Mouse (Mus musculus) spleen, adult 18-20 months (tissue): ENCODE data around the gene Rbbp8nl.

Source experiments
- DNase-seq, 2 experiments: peaks; one replicate each; pipeline ENCODE4 v3.0.0; 2022; ENCODE audit warnings: mixed read lengths in 2 of 2

Gene Rbbp8nl

DNA sequence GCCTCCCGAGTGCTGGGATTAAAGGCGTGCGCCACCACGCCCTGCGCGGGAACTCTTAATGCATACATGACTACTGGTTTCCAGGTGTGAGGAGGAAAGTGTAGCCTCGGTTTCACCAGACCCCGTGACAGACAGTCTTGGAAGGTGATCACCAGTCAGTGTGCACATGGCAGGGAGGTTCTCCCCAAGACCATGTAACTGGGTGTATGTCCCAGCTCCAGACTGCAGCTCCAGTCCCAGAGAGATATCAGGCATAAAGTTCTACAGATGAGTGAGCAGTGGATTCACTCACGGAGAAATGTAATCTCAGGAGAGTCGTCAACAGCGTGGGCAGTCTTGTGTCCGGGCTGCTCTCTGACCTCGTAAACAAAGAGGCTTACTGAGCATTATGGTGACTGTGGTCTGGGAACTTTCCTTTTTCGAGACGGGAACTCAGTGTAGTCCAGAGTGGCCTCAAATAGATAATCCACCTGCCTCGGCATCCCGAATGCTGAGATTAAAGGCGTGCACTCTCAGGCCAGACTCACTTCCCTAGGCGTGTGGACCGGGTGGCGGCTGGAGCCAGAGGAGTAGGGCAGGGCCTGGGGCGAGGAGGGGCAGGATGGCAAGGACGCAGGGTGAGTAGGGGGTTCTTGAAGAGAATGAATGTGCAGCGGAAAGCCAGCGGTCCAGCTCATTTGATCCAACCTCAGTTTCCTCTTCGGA lies 33.2 kb downstream of the Rbbp8nl start:
- no peak for DNase-seq

DNA sequence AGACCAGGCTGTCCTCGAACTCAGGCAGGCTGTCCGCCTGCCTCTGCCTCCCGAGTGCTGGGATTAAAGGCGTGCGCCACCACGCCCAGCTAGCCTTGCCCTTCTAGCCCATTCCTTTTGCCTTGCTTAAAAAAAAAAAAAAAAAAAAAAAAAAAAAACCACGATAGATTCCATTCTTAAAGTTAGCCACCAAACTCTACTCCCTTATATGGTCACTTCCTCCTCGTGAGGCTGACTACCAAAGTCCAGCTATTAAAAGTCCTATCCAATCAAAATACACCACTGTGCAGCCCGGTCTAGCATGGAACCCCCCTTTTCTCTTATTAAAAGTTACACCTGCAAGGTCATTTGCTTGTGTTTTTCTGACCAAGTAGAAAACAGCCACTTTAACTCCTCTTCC lies 34.0 kb downstream of the Rbbp8nl start:
- no peak for DNase-seq

DNA sequence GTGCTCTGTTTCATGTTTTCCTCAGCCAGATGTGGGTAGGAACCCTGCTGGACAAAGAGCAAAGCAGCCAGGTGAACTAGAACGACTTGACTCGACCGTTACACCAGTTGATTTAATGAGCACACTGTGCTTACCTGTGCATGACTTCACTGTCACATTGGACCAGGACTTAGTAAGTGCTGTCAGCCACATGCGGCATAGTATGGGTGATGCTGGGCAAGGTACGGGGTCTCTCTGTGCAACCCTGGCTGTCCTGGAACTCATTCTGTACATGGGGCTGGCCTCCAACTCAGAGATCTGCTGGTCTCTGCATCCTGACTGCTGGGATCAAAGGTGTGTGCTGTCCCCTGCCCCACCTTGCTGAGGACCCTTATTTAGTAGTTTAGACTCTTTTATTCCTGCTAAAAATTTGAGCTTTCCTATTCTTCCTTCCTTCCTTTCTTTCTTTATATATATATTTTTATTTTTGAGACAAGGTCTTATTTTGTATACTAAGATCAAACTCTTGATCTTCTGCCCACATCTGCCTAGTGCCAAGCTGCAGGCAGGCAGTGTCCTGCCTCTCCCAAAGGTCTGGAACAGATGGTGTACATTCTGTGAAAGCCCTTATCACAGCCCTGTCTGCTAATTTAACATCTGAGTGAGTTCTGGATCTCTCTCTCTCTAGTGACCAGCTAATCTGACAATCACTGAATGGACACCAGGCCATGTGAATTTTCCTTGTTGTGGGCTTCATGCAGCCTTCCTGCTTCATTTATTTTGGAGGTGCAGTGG lies 35.1 kb downstream of the Rbbp8nl start:
- DNase-seq, result no peak

DNA sequence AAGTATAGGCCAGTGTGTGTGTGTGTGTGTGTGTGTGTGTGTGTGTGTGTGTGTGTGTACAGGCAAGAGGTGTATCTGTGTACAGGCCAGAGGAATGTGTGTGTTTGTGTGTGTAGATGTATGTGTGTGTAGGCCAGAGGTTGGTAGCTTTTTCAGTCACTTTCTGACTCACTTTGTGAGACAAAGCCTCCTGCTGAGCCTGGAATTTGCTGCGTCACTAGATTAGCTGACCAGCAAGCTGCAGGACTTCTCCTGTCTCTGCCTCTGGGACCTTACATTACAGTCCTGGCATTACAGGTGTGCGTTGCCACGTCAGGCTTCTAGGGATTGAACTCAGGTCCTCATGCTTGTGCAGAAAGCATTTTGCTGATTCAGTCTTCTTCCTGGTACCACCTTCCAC lies 37.8 kb downstream of the Rbbp8nl start:
- no peak for DNase-seq

DNA sequence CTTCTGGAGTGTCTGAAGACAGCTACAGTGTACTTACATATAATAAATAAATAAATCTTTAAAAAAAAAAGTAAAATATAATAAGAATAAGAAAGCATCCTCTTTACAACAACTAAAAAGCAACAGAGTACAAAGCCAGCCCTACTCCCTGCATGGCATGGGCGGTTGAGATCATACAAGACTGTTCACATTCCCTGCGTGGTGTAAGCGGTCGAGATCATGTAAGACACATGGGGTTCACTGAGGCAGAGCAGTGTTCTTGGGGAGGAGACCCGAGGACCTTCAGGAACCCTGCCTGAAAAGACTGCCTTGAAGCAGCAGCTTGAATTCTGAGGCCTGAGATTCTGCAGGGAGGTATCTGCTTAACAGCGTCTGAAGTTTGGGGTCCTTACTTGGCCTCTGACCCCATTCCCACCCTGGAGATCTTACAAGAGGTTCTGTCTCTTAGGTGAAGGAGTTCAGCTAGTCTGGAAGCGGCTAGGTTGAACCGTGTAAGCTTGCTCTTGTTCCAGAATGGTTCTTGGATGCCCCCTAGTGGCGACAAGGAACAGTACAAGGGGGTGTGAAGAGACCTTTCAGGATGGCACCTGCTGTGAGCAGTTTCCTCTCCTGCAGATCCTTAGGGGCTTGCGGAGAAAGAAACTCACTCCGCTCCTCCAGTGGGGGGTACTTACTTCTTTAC lies 38.6 kb downstream of the Rbbp8nl start:
- peak in 1 of 2 experiments; percentile 73 for DNase-seq

DNA sequence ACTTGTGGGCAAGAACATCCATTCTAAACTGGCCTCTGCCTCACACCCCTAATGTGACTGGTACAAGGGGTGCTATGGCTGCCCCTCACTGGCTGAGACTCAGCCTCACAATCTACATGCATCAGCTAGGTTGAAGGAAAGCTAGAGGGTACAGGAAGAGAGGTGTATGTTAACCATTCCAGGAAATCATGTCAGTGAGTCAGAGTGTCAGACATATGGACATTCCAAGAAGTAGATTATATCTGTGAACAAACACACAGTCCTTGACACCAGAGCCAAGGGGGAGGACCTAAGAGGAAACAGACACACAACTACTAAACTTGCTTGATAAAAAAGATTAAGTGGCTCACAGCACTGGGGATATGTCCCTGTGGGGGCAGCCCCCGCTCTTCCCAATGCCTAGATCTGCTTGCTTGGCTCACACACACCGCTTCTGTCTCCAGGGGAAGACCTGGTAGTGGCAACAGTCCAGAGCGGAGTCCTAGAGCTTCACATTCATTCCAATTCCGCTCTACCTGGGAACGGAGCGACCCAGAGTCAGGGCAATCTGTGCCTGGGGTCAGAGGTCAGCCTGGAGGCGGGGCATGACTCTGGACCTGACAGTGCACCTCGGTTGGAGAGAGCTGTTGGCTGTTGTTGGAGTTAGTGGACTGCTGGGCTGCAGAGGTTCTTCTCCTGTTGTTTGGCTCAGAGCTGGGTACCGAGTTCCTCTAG lies 40.6 kb downstream of the Rbbp8nl start:
- no peak for DNase-seq

DNA sequence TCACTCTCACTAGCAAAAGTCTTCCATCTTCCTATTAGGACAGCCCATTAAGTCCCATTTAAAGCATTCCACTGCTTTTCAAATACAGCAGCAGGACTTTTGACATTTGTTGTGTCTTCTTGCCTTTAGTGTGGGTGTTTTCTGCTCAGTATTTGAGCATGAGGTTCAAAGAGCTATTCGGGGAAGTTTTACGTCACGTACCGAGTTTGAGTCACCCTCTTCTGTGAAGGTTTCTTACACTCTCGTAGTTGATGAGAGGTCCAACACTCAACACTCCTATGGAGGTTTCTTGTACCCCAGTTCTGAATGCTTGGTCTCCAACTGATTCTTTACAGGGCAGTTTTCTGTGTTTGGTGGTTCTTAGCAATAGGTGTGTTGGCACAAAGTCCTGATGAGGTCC lies 41.8 kb downstream of the Rbbp8nl start:
- DNase-seq, result no peak

DNA sequence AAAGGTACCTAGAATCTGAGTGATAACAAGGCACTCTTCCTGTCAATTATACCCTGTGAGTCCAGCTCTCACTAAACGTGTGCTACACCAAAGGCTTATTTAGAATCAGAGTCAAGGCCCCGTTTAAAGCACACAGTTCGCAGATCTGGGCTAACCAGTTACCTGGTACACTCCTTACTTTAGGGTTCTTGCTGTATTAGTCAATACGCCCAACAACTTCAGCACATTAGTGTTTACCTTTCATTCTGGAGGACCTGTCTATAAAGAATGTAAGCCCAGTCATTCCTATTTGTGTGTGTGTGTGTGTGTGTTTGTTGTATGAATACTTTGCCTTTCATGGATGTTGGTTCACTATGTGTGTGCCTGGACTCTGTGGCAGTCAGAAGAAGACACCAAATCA lies 46.6 kb downstream of the Rbbp8nl start:
- no peak for DNase-seq

DNA sequence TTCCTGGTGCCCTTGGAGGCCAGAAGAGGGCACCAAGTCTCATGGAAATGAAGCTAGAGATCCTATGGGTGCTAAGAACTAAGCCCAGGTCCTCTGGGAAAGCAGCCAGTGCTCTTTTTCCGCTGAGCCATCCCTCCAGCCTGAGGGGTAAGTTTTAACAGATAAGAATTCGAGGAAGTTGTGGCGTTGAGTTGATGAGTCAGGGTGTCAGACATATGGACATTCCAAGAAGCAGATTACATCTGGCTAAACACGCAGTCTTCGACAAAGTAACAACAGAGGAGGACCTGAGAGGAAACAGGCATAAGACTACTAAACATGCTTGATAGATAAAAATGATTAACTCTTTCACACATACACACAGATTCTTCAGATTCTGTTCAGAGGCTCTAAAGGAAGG lies 51.1 kb downstream of the Rbbp8nl start:
- no peak for DNase-seq

DNA sequence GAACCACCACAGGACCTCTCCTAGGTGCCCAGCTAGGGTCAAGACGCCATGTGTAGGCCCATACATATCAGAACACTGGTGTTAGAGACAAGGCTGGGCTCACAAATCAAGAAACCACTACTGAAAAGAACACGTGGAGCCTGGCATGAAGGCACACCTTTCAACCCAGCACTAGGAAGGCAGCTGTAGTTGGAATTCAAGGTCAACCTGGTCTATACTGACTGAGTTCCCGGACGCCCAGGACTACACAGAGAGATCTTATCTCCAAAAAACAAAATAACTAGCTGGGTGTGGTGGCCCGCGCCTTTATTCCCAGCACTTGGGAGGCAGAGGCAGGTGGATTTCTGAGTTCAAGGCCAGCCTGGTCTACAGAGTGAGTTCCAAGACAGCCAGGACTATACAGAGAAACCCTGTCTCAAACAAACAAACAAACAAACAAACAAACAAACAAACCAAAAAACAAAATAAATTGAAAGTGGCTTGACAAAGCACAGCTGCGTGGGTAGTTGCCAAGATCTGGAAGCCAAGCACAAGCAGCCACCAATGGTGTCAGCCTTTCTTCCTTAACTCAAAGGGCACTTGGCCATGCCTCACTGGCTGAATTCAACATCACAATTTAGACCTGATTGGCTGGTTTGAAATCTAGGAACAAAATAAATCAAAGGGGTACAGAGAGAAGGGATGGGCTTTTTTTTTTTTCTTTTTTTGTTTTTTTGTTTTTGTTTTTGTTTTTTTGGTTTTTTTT lies 51.9 kb downstream of the Rbbp8nl start:
- DNase-seq, result no peak

DNA sequence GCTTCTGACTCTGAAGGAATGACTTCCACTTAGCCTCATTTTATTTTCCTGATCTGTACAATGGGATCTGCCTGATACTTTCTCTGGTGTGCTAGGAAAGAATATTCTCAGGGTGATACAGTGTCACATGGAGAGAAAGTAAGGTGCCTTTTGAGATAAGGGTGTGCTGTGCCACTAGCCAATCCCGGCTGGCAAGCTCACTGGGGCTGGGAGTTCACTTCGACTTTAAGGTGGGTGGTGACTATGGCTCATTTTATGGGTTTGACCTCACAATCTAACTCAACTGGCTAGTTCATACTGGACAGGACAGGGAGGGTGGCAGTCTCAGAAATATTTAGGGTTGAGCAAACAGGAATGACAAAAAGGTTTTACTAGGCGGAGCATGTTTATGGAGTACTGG lies 52.7 kb downstream of the Rbbp8nl start:
- no peak for DNase-seq

DNA sequence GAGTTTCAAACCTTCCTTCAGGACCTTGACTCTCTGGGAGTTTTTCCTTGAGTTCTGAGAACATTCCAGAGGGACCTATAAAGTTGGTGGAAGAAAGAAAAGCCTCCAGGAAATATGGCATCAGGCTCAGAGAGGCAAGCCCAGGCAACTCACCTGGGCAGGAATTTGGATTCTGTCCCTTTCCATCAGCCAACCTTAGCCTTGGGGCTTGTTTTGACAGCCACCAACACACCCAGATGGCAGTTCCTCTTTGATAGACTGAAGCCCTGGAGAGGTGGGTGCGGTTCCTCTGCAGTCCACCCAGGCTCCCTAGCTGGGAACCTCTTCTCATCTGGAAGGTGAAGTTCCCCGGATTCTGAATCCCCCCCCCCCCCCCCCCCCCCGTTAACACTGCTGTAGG lies 53.2 kb downstream of the Rbbp8nl start:
- DNase-seq, result no peak

DNA sequence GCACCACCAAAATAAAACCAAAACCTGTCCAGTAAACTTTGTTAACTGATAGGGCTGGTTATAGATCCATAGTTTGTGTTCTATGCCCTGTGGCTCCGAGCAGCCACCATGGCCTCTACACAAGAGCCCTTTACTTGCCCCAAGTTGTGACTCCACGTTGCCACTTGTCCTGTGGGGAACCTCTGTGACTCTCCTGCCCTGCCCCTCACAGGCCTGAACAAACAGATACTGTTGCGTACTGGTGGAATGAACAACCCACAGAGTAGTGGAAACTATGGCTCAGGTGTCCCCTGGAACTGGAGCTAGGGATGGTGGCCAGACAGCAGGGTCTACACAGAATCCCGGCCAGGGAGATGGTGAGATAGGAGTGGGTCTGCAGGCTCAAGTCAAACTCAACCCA lies 53.9 kb downstream of the Rbbp8nl start:
- no peak for DNase-seq

DNA sequence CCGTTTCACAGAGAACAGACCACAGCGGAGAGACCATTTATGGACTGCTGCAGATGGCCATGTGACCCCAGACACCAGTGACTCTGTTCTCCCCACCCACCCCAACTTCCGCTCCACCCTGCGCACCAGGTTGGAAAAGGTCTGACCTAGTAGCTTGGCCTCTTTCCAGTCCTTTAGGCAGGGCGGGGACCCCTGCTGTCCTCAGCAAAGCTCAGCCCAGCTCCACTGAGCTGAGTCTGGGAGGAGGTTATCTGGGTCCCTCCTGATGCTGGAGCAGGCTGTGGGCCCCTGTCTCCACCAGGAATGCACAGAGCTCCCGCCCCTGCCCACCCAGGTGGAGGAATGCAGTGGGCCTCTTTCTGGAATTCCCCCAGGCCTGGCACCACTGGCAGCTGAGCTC lies 54.7 kb downstream of the Rbbp8nl start:
- DNase-seq, result no peak

DNA sequence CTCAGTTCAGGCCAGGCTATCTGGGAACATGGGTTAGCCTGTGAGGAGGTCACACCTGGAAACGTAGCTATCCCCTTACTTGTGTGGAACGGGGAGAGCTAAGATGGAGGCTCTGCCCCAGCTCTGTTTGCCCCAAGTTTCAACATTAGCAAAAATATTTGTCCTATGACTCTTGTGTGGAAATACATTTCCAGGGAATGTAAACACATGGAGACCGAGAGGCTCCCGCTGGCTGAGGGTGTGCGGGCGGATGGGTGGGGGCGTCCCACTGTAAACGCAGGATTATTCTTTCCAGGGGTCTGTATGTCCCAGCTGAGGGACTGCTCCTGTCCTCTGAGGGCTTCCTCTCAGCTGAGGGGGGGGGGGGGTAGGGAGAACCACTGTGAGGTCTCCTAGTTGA lies 55.3 kb downstream of the Rbbp8nl start:
- DNase-seq, result no peak

DNA sequence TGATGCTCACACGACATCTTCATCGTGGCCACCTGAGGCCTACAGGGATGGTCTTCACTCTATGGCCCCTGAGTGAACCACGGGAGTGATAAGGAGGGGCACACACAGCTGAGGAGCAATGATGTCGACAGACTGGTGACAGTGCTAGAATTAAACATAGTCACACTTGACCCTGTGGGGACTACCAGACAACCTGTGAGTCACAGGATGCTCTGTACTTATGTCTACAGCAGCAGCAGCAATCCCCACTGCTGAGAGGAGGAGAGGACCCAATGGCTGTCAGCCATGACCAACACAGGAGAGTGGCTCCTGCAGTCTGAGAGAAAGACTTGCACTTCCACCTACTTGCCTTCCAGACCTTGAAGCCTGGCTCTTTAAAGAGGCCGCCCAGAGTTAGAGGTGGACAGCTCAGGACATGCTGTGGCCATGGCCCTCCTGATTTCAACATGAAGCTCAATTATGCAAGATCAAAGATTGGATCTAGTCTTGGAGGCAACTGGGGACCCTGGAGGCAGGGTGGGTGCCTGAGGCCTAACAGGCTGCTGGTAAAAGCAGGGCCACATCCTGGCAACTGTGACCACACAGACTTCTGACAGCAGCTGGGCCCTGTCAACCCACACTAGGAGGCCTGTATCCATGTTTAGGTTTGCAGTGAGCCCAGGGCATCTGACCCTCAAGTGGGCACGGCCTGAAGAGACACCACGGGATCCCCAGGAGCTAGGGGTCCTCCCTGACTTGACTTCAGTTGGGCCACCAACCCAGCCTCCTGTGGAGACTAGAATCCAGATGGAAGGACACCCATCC lies 56.4 kb downstream of the Rbbp8nl start:
- no peak for DNase-seq

DNA sequence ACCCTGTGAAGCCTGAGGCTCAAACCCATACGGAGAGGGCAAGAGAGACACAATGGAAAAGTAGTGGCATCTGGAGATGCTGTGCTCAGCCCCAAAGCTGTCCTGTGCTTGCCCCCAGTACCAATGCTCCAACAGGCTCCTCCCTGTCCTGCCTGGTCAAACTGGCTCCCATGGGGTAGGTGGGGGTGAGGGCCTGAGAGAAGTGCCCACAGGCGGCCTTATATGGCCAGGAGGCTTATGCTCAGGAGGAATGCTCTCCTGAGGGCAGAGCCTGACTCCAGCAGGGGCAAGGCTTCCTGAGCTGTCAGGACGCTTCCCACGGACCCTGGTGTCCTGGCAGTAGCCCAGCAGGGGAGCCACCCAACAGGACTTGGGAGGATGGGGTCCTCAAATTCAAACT lies 59.2 kb downstream of the Rbbp8nl start:
- no peak for DNase-seq

DNA sequence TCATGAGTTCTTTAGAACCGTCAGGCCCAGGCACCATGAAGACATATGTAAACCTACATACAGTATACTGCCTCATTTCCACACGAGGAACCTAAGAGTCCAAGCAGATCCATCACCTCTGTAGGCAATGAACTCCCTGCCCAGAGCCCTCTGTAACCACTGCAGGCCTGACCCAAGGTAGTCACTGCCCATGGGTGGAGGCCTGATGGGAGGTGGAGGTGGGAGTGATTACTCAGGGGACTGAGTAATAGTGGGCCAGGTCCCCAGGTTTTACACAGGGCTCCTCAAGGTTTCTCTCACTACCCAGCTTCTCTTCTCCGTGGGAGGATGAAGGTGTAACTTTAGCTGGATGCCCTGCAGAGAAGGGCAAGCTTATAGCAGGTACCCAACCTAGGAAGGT lies 60.5 kb downstream of the Rbbp8nl start:
- DNase-seq, result no peak

DNA sequence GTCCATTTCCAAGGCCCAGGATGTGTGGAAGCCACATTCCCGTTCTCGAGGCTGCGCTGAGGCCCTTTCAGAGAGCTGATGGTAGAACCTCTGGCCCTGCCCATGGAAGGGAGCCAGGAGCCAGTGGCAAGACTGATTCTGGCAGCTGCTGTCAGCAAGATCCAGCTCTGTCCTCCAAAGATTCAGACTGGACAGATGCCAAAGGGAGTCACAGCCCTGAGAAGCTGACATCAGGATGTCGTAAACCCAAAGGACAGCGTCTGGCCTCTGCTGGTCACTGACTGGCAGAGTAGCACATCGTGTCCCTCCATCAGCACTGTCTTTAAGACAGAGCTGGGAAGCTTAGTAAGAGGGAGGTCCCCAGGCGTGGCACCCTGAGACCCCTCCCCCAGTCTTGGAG lies 61.1 kb downstream of the Rbbp8nl start:
- no peak for DNase-seq

DNA sequence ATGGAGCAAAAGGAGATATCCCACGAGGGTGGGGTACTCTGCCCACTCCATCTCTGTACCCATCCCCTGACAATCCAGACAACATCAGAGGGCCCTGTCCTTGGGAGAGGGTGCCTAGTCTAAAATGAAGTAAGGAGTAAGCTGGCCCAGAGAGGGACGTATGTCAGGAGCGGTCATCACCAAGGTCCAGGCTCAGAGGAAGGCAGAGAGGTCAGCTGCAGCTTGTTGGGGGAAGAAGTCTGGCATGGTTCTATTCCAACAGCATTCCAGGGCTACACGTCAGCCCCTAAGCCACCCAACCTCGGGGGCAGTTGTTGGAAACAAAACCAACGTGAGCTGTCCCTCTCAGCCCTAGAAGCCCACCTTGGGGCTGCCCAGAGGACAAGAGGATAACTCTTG lies 61.6 kb downstream of the Rbbp8nl start:
- no peak for DNase-seq
